Mouse (Mus musculus) neural tube, embryonic 12.5 days (tissue): ENCODE measurements around the gene Vps13c. TPM values are rescaled to one million over a fixed set of nuclear protein-coding genes. Genes with fewer than 3 reads are reported as not detected.

Source experiments
- ATAC-seq: fragments of 200-750 bp; cut with Nextera tagmentation; 2 replicates; pipeline ENCODE4 v1.8.0; 2017; ENCODE audit warnings: low read depth, mild to moderate bottlenecking, moderate TSS enrichment, moderate library complexity; ENCODE audit not compliant: low FRiP score
- H3K27ac ChIP-seq: fragments of 300-500 bp; sonication (generic); 2 replicates; pipeline ENCODE4 v1.5.1; 2016
- H3K27me3 ChIP-seq: fragments of 300-500 bp; sonication (generic); replicated peaks from 2 replicates; pipeline ENCODE4 v1.6.1; 2016; ENCODE audit warnings: mild to moderate bottlenecking
- H3K36me3 ChIP-seq: fragments of 300-500 bp; sonication (generic); 2 replicates; pipeline ENCODE4 v1.6.1; 2016; ENCODE audit warnings: mild to moderate bottlenecking
- H3K4me1 ChIP-seq: fragments of 300-500 bp; sonication (generic); 2 replicates; pipeline ENCODE4 v1.6.1; 2016
- H3K4me2 ChIP-seq: fragments of 300-500 bp; sonication (generic); replicated peaks from 2 replicates; pipeline ENCODE4 v1.6.1; 2016; ENCODE audit warnings: mild to moderate bottlenecking
- H3K4me3 ChIP-seq: fragments of 300-500 bp; sonication (generic); 2 replicates; pipeline ENCODE4 v1.5.1; 2016
- H3K9ac ChIP-seq: fragments of 300-500 bp; sonication (generic); 2 replicates; pipeline ENCODE4 v1.6.1; 2016; ENCODE audit warnings: mild to moderate bottlenecking
- H3K9me3 ChIP-seq: fragments of 300-500 bp; sonication (generic); 2 replicates; pipeline ENCODE4 v1.6.1; 2016; ENCODE audit warnings: mild to moderate bottlenecking
- WGBS: fragments of 180-500 bp; shearing (Covaris S2); methylation state at CpG from one replicate; pipeline ENCODE4 v1.1.7; 2016; 5-methylcytosine and 5-hydroxymethylcytosine counted together
- polyA plus RNA-seq: library from polyadenylated mRNA; unstranded; fragments of >200 nt; fragmentation: Nextera tagmentation; extraction: Ambion mirVana; gene quantifications from 2 replicates; pipeline ENCODE4 v1.2.1, GENCODE M21; 2016

Gene Vps13c
- polyA plus RNA-seq, result 8.0 and 8.2 TPM in 2 replicates

DNA sequence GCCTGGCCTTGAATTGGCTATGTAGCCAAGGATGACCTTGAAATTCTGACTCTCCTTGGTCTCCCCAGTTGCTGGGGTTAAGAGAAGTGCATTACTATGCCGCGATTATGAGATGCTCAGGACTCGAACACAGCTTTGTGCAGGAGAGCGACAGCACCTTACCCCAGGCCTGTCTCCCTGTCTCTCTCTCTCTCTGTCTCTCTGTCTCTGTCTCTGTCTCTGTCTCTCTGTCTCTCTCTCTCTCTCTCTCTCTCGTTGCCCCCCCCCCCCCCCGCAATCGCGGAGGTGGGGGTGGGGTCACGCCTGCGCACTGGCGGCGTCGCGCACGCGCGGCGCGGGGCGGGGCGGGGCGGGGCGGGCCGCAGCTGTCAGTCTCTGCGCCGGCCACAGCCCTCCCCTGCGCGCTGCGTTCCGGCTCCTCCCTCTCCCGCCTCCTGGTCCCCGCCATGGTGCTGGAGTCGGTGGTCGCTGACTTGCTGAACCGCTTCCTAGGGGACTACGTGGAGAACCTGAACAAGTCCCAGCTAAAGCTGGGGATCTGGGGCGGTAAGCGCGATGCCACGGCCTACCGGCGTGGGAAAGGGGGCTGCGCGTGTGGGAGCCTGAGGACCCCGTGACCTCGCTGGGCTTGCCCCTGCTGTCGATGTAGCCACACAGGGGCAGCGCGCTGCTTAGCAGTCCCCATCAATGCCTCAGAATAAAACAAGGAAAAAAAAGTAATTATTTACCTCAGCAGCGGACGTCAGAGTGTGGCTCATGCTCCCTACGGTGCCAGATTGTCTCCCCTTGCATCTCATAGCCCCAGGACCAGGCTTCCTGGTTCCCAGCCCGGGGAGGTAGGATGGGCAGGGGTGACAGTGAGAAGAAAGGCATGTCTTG lies at the start of gene Vps13c:
TSS of gene Vps13c (plus strand) at position 416 of the 879 bp plus-strand sequence.
- peaks cover 7% of the 10 kb centered on the region; the same call in 1 of the 2 replicates for H3K4me1 ChIP-seq
- peak within 1 kb of the TSS; percentile 68 for H3K4me2 ChIP-seq
- H3K9me3 ChIP-seq, result no peaks in the 10 kb centered on the region
- H3K27me3 ChIP-seq, result no peaks in the 10 kb centered on the region
- H3K9ac ChIP-seq, result peak within 1 kb of the TSS; percentile 64
- peak; percentile 99 for ATAC-seq
- H3K4me3 ChIP-seq, result peak within 1 kb of the TSS; percentile 67
- WGBS, result under 1% methylated on average over 50 of the region's 53 CpGs
- H3K27ac ChIP-seq, result peak within 1 kb of the TSS; percentile 71; the same call in 1 of the 2 replicates
- no peaks in the 10 kb centered on the region for H3K36me3 ChIP-seq

DNA sequence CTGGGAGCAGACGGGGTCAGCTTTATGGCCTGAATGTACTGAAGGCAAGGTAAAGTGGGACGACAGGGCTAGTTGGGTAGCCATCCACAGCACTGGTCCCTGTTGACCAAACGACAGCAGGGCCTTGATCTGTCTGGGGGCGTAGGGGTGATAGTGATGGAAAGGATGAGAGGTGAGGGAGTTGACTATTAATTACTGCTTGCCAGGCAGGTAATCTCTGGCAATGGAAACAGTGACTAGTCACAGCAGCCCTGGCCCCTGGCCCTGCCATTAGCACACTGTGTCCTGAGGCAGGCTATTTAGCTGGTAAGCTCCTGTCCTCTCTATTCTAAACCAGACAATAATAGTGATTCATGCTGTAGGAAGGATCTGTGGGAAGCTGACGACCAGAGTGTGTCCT lies 47.8 kb upstream of the Vps13c start:
- Histone ChIP-seq H3K4me1 (peaks cover 23% of the 10 kb centered on the region), H3K9me3 (no peaks in the 10 kb centered on the region), H3K27ac (no peak overlapping the region), H3K27me3 (no peaks in the 10 kb centered on the region), H3K4me2 (no peak overlapping the region), H3K4me3 (no peak overlapping the region), H3K36me3 (no peaks in the 10 kb centered on the region), H3K9ac (no peak overlapping the region)
- no peak for ATAC-seq
- WGBS, result 65% methylated on average over 5 of the region's 5 CpGs

DNA sequence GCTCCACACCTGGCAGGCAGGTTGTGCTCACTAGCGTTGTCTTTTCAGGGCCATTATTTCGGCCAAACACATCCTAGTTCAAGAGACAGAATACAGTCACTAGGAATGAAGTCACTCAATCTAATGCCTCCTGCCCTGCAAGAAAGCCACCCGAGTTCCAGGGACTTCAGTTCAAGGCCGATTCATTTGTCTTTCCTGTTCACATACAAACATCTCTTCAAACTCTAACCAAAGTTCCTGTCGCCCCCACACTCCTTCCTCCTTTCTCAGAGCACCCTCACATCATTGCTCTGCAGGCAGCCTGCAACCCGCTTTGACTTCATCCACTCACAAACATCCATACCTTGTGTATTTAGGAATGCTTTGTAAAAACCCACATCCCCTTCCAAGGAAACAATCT lies 46.7 kb upstream of the Vps13c start:
- Histone ChIP-seq H3K27me3 (no peaks in the 10 kb centered on the region), H3K36me3 (no peaks in the 10 kb centered on the region), H3K27ac (no peak overlapping the region), H3K9ac (no peak overlapping the region), H3K4me1 (peaks cover 23% of the 10 kb centered on the region), H3K9me3 (no peaks in the 10 kb centered on the region), H3K4me2 (no peak overlapping the region), H3K4me3 (no peak overlapping the region)
- no peak for ATAC-seq
- 86% methylated on average over 6 of the region's 6 CpGs for WGBS

DNA sequence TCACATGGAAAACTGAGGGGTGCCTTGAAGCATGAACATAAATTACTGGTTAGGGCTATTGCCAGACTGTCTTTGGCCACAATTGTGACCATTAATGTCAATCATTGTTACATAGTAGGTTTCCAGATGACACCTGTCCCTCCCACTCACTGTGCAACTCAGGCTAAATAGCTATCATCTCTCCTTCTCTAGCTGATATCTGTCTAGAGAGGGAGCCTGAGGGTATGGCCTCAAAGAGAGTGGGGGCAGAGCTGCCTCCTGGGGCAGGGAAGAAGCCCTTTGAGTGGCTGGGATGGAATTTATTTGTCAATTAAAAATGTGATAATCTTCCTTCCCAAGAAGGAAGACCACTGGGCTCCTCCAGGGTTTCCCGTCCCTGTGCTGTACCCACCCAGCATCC lies 46.0 kb upstream of the Vps13c start:
- Histone ChIP-seq H3K9ac (no peak overlapping the region), H3K4me1 (peaks cover 28% of the 10 kb centered on the region), H3K9me3 (no peaks in the 10 kb centered on the region), H3K4me3 (no peak overlapping the region), H3K27me3 (no peaks in the 10 kb centered on the region), H3K27ac (no peak overlapping the region), H3K36me3 (no peaks in the 10 kb centered on the region), H3K4me2 (no peak overlapping the region)
- no peak for ATAC-seq
- WGBS, result 50% methylated on average over 1 of the region's 1 CpGs

DNA sequence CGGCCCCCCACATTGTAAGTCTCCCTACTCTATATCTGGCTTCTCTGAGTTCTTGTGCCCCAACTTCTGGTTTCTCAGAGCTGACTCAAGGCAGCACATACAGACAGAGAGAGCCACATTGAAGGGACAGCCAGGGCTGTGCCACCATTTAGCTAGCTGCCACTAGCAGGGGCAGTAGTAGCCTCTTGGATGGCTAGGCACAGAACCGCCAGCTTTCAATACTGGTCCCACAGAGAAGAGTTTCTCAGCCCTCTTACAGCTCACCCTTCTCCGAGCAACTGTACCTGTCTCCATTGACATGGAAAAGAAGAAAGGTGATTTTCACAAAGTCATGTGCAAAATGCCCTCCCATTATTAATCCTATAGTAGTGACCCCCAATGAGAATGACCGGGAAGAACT lies 45.5 kb upstream of the Vps13c start:
- H3K27me3 ChIP-seq, result no peaks in the 10 kb centered on the region
- no peak overlapping the region for H3K9ac ChIP-seq
- peaks cover 29% of the 10 kb centered on the region for H3K4me1 ChIP-seq
- 92% methylated on average over 4 of the region's 4 CpGs for WGBS
- no peaks in the 10 kb centered on the region for H3K36me3 ChIP-seq
- H3K4me2 ChIP-seq, result peak overlapping the region; percentile 46; the same call in 1 of the 2 replicates
- no peak for ATAC-seq
- 0 out of 2 replicates have a peak overlapping the region, but pooled peaks have one; percentile 50 for H3K27ac ChIP-seq
- H3K9me3 ChIP-seq, result no peaks in the 10 kb centered on the region
- H3K4me3 ChIP-seq, result no peak overlapping the region

DNA sequence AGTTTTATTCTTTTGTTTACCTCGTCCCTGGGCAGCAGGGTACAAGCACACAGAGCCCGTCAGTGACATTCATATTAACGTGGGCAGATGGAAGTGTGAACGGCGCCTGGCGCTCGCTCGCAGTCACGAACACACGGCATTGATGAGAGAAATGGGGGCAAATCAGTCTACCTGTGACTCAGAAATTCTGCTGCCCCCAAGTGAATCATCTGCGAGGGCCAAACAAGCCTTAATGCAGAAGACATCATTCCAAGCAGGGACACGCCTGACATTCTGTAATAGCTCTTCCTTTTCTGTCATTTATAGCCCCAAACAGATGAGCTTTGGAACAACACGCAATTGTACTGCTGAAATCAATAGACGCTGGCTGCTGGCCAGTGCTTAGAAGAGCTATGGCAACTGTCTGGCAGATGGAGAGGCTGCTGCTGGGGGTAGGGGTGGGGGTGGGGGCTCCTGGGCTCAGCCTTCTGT lies 45.0 kb upstream of the Vps13c start:
- peak; percentile 79 for ATAC-seq

DNA sequence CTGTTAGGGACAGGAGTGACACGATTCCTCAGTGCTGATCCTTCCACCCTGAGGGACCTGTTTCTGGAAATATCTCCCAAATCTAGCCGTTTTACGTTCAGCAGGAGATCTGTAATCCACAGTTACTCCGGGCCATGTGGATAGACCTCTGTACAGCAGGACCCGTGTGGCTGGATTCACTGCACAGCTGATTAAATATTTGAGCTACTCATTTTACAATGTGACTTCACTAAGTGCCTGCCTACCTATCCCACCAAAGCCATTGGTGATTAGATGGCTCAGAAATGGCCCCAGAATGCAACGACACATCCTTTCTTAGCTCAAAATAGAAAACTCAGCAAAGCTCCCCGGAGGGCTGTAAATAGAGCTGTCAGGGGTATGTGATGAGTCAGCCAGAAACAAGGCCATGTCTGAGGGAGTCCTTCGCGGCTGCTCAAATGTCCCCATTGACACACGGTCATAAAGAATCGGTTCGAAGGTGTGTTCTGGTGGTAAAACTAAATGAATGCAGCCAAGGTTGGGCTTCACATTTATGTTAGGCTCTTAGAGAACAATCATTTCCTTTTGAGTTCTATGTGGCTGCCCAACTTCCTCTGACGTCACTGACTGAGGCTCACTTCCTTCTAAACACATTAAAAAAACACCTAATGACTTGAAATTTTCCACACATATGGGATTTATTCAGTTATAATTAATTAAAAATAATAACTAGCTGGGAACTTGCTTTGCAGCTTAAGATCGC lies 40.9 kb upstream of the Vps13c start:
- Histone ChIP-seq H3K4me1 (peaks cover 26% of the 10 kb centered on the region), H3K4me3 (no peak overlapping the region), H3K27me3 (no peaks in the 10 kb centered on the region), H3K9me3 (no peaks in the 10 kb centered on the region), H3K27ac (no peak overlapping the region), H3K4me2 (no peak overlapping the region), H3K9ac (no peak overlapping the region), H3K36me3 (no peaks in the 10 kb centered on the region)
- WGBS, result 46% methylated on average over 14 of the region's 14 CpGs
- ATAC-seq, result no peak

More for the DNA sequence above, 45.0 kb upstream of the Vps13c start:
- Histone ChIP-seq H3K4me1 (peaks cover 29% of the 10 kb centered on the region), H3K27ac (peak overlapping the region; percentile 50; the same call in 1 of the 2 replicates), H3K9ac (no peak overlapping the region), H3K4me3 (no peak overlapping the region), H3K36me3 (no peaks in the 10 kb centered on the region), H3K4me2 (peak overlapping the region; percentile 46), H3K9me3 (no peaks in the 10 kb centered on the region), H3K27me3 (no peaks in the 10 kb centered on the region)
- 28% methylated on average over 14 of the region's 14 CpGs for WGBS

DNA sequence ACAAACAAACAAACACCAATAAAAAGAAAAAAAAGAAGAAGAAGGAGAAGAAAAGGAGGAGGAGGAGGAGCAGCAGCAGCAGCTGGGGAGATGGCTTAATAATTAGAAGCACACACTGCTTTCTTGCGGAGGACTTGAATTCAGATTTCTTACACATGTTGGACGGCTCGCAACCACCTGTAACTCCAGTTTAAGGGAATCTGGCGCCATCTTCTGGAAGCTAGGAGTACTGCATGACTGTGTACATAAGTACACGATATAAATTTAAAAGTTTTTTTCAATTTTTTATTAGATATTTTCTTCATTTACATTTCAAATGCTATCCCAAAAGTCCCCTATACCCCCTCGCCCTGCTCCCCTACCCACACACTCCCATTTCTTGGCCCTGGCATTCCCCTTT lies 38.0 kb upstream of the Vps13c start:
- Histone ChIP-seq H3K4me3 (no peak overlapping the region), H3K27ac (no peak overlapping the region), H3K27me3 (no peaks in the 10 kb centered on the region), H3K4me1 (0 out of 2 replicates have a peak, but pooled peaks cover 7% of the 10 kb centered on the region), H3K9me3 (no peaks in the 10 kb centered on the region), H3K9ac (no peak overlapping the region), H3K4me2 (no peak overlapping the region), H3K36me3 (no peaks in the 10 kb centered on the region)
- ATAC-seq, result no peak
- 34% methylated on average over 6 of the region's 6 CpGs for WGBS

DNA sequence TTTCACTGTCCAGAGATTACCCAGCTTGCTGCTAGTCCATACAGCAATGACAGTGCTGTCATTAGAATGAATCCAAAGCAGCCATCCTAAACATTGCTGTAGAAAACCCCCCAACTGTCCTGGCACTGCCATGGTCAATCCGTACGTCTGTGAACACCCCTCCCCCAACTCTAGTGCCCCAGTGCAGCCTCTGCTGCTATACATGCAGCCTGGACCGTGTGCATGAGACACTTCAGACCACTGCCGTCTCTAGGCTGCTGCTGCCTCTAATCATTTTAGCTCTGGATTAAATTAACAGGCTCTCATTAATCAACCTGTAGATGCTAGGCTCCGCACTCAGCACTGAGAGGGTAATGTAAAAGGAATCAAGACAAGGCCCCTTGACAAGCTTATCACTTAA lies 33.2 kb upstream of the Vps13c start:
- H3K4me3 ChIP-seq, result no peak overlapping the region
- no peaks in the 10 kb centered on the region for H3K4me1 ChIP-seq
- no peaks in the 10 kb centered on the region for H3K27me3 ChIP-seq
- no peak overlapping the region for H3K4me2 ChIP-seq
- WGBS, result 78% methylated on average over 5 of the region's 5 CpGs
- no peak for ATAC-seq
- no peak overlapping the region for H3K27ac ChIP-seq
- no peaks in the 10 kb centered on the region for H3K9me3 ChIP-seq
- no peak overlapping the region for H3K9ac ChIP-seq
- H3K36me3 ChIP-seq, result no peaks in the 10 kb centered on the region

DNA sequence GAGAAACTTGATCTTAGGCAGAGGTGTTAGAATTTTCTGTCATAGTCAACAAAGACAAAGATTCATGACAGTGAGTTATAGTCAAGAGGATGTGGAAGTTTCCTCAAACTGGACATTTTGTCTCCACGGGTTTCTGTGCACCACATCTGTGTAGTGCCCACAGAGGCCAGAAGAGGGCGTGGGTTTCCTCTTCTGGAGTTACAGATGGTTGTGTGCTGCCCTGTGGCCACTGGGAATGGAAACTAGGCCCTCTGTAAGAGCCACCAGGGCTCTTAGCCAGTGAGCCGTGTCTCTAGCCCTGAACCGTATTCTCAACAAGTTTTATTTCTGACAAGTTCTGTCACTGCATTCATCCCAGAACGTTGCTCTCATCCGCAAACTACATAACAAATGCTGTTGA lies 29.7 kb upstream of the Vps13c start:
- Histone ChIP-seq H3K4me3 (no peak overlapping the region), H3K9me3 (no peaks in the 10 kb centered on the region), H3K4me1 (no peaks in the 10 kb centered on the region), H3K27ac (no peak overlapping the region), H3K4me2 (no peak overlapping the region), H3K9ac (no peak overlapping the region), H3K36me3 (no peaks in the 10 kb centered on the region), H3K27me3 (no peaks in the 10 kb centered on the region)
- ATAC-seq, result no peak
- WGBS, result 64% methylated on average over 6 of the region's 6 CpGs

DNA sequence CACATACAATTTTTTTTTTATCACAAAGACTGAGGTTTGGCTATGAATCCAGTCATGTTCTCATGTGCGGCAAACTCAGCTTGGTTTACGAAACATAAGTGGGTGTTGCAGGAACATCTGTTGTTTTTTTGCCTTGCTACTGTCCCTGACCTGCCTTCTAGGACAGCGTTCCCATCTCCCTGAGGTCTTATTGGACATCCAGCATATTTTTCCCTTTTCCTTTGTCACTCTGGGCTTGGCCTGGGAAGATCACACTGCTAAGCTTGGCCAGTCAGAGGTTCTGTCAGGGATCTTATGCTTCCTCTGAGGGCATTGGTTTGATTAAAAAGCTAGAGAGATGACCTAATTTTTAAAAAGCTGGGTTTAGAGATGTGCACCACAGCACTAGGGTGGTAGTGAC lies 29.1 kb upstream of the Vps13c start:
- no peaks in the 10 kb centered on the region for H3K27me3 ChIP-seq
- WGBS, result 92% methylated on average over 3 of the region's 3 CpGs
- H3K4me3 ChIP-seq, result no peak overlapping the region
- no peak overlapping the region for H3K27ac ChIP-seq
- no peaks in the 10 kb centered on the region for H3K4me1 ChIP-seq
- no peak overlapping the region for H3K4me2 ChIP-seq
- H3K36me3 ChIP-seq, result no peaks in the 10 kb centered on the region
- no peak overlapping the region for H3K9ac ChIP-seq
- ATAC-seq, result no peak
- no peaks in the 10 kb centered on the region for H3K9me3 ChIP-seq

DNA sequence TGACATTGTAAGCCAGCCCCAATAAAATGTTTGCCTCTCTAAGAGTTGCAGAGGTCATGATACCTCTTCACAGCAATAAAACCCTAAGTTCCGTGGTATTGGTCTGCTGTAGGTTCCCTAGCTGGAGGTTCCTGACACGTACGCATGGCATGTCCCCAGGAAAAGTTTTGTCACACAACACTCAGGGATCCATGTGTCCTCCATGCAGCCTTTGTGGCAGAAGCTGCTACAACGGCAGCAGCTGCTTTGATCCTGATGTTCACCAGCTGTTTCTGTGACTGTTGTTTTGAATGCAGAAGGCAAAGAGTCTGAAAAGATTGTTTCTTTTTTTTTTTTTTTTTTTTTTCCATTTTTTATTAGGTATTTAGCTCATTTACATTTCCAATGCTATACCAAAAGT lies 27.0 kb upstream of the Vps13c start:
- Histone ChIP-seq H3K9ac (no peak overlapping the region), H3K9me3 (no peaks in the 10 kb centered on the region), H3K27ac (no peak overlapping the region), H3K27me3 (no peaks in the 10 kb centered on the region), H3K4me3 (no peak overlapping the region), H3K4me1 (no peaks in the 10 kb centered on the region), H3K36me3 (no peaks in the 10 kb centered on the region), H3K4me2 (no peak overlapping the region)
- ATAC-seq, result no peak
- WGBS, result 65% methylated on average over 4 of the region's 4 CpGs
